Mouse (Mus musculus): ENCODE results near the gene Fkbp1a.

Gene Fkbp1a

GRCm38 (mm10) chr2:151608435-151608834 is 66.2 kb downstream of the Fkbp1a start:
- no peak for ATAC-seq (ENCODE audit: low TSS enrichment)

- ATAC-seq (ENCODE audit: low TSS enrichment), result no peak
Measured at GRCm38 (mm10) chr2:151609974-151610373, 67.7 kb downstream of the Fkbp1a start.
